Mouse (Mus musculus) stomach, adult 2 months (tissue): ENCODE data around the gene Olfr589. TPM values are rescaled to one million over a fixed set of nuclear protein-coding genes. Genes with fewer than 3 reads are reported as not detected.

ENCODE experiments used
- polyA plus RNA-seq: library from polyadenylated mRNA; depleted of rRNA; stranded (reverse); fragments of >200 nt; gene quantifications from 2 replicates; pipeline ENCODE4 v1.2.3, GENCODE M21; 2012; rRNA removed

Gene Olfr589
- not detected in 2 replicates for polyA plus RNA-seq

DNA sequence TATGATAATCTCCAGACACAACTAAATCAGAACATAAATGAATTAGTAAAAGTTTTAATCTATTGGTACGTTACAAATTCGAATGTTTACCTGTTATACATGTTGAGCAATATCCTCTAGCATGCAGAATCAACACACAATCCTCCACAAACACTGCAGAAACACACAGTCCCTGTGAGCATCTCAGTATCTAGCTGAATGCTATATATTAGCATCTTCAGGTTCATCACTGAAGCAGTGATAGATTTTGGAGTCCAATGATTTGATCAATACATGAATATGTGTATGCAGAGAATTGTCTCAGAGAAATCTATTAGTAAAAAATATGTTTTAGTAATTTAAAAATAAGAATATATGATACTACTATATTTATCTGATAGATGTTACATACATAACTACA is at the start of gene Olfr589:
Gene Olfr589, minus strand, starts transcription at position 101 of the 400 bp plus-strand sequence.

DNA sequence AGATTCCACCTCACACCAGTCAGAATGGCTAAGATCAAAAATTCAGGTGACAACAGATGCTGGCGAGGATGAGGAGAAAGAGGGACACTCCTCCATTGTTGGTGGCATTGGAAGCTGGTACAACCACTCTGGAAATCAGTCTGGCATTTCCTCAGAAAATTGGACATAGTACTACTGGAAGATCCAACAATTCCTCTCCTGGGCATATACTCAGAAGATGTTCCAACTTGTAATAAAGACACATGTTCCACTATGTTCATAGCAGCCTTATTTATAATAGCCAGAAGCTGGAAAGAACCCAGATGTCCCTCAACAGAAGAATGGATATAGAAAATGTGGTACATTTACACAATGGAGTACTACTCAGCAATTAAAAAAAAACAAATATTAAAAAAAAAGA is 28.3 kb upstream of the Olfr589 start, which contains the start of gene Olfr592:
Gene Olfr592, plus strand, starts transcription at position 301 of the 400 bp plus-strand sequence.

DNA sequence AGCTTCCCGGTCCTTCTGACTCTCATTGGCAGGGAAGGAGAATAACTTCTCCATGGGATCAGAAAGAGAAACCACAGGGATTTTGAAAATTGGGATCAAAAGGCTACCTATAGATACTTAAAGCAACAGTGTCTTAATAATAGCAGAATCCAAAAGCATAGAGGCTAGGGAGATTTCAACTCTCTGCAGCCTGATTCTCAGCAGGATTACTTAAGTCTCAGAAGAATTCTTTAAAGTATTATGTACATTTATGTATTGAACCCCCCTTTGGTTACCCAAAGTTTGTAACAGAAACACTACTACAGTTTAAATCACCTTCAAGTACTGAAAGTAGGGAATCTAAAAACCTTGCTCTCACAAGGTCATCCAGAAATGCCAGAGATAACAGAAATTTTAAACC is 22.1 kb upstream of the Olfr589 start, which contains the start of gene Olfr591:
Gene Olfr591, minus strand, starts transcription at position 101 of the 400 bp plus-strand sequence.

DNA sequence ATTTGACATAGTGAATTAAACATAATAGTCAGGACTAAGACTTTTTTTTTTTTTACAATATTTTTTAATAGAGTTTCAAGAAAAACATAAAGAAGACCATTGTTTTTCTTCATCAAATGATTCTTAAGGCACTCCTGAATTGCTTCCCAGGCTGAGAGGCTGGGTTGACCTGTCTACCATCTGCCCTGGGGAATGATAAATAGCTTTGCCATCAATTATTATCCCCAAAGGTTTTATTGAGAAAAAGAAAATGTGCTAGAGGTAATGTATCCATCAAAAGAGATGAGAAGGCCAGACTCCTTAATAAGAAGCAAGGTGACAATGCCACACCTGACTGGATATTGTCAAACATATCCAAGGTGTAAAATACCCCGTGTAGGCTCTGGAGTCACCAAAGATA is 15.6 kb downstream of the Olfr589 start, which contains the start of gene Olfr588-ps1:
Gene Olfr588-ps1, plus strand, starts transcription at position 301 of the 400 bp plus-strand sequence.

DNA sequence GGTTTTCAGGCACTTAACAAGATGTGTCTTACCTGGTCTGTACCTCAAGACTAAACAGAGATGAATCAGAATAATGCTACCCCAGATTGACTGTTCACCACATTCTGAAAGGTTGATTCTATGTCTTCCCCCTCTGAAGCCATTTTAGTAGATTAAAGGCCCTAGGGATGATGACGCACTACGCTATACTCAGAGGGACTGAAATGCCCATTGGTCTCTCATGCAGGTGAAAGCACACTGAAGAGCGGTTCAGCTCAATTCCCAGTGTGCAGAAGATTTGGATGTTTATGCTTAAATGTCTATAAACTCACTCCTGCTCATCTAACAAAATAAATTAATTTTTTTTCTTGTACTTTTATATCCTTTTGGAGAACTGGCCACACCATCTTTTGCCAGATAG is 30.6 kb downstream of the Olfr589 start, which contains the start of gene Olfr586:
Gene Olfr586, minus strand, starts transcription at position 101 of the 400 bp plus-strand sequence.

Other genes with a start within 250 kb of the Olfr589 start
- not detected in 2 replicates for gene Olfr571, start 238.8 kb downstream of the Olfr589 start, polyA plus RNA-seq
- gene Olfr572, start 231.9 kb downstream of the Olfr589 start, polyA plus RNA-seq: not detected in 2 replicates
- gene Olfr573-ps1, start 213.8 kb downstream of the Olfr589 start, polyA plus RNA-seq: not detected in 2 replicates
- gene Olfr574, start 207.9 kb downstream of the Olfr589 start, polyA plus RNA-seq: not detected in 2 replicates
- not detected in 2 replicates for gene Olfr575, start 197.6 kb downstream of the Olfr589 start, polyA plus RNA-seq
- gene Olfr576, start 193.7 kb downstream of the Olfr589 start, polyA plus RNA-seq: not detected in 2 replicates
- not detected in 2 replicates for gene Olfr577, start 180.4 kb downstream of the Olfr589 start, polyA plus RNA-seq
- gene Olfr578, start 167.0 kb downstream of the Olfr589 start, polyA plus RNA-seq: not detected in 2 replicates
- not detected in 2 replicates for gene Olfr582, start 118.3 kb downstream of the Olfr589 start, polyA plus RNA-seq
- not detected in 2 replicates for gene Olfr583, start 105.1 kb downstream of the Olfr589 start, polyA plus RNA-seq
- not detected in 2 replicates for gene Olfr584, start 74.5 kb downstream of the Olfr589 start, polyA plus RNA-seq
- gene Olfr585, start 58.6 kb downstream of the Olfr589 start, polyA plus RNA-seq: not detected in 2 replicates
- not detected in 2 replicates for gene Olfr586, start 30.7 kb downstream of the Olfr589 start, polyA plus RNA-seq
- gene Olfr588-ps1, start 15.5 kb downstream of the Olfr589 start, polyA plus RNA-seq: not detected in 2 replicates
- gene Olfr591, start 22.0 kb upstream of the Olfr589 start, polyA plus RNA-seq: not detected in 2 replicates
- not detected in 2 replicates for gene Olfr592, start 28.4 kb upstream of the Olfr589 start, polyA plus RNA-seq
- gene Olfr593, start 55.5 kb upstream of the Olfr589 start, polyA plus RNA-seq: not detected in 2 replicates
- gene Olfr594, start 60.6 kb upstream of the Olfr589 start, polyA plus RNA-seq: not detected in 2 replicates
- not detected in 2 replicates for gene Usp17ld, start 96.1 kb upstream of the Olfr589 start, polyA plus RNA-seq
- not detected in 2 replicates for gene Olfr596, start 149.3 kb upstream of the Olfr589 start, polyA plus RNA-seq
- gene Olfr597, start 160.0 kb upstream of the Olfr589 start, polyA plus RNA-seq: not detected in 2 replicates
- gene Olfr598, start 167.2 kb upstream of the Olfr589 start, polyA plus RNA-seq: not detected in 2 replicates
- not detected in 2 replicates for gene Olfr599, start 179.6 kb upstream of the Olfr589 start, polyA plus RNA-seq
- not detected in 2 replicates for gene Olfr600, start 193.3 kb upstream of the Olfr589 start, polyA plus RNA-seq
- not detected in 2 replicates for gene Olfr601, start 206.3 kb upstream of the Olfr589 start, polyA plus RNA-seq
- not detected in 2 replicates for gene Olfr603, start 229.8 kb upstream of the Olfr589 start, polyA plus RNA-seq